Mouse (Mus musculus): ENCODE data around the gene Supt3. TPM values are rescaled to one million over a fixed set of nuclear protein-coding genes. Genes with fewer than 3 reads are reported as not detected.

Gene Supt3
- 25.9 and 27.1 TPM in 2 replicates for polyA plus RNA-seq (2015; fragmentation: Nextera tagmentation; extraction: Ambion mirVana)

DNA sequence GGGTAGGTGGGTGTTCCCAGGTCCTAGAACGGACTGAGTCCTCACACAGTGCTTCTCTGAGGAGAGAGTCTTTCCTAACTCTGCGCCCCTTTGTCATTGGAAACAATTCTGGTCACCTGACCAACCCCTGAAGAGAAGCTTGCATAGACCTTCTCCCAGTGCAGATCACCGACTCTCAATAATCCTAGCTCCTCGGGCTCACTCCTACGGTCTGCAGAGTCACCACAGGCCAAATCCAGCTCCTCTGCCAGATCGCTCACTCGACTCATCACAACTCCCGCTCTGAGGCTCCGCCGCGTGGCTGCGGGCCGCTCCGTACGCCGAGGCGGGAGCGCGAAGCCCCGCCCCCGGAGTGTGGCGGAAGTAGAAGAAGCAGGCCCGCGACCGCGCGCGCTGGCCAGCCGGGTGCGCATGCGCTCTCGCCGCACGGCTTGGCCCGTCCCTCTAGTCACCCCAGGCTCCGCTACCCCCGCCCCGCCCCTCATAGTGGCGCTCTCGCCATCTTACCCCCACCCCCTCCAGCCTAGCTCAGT lies at the start of gene Supt3:
Gene Supt3, plus strand, starts transcription at position 415 of the 533 bp plus-strand sequence.

DNA sequence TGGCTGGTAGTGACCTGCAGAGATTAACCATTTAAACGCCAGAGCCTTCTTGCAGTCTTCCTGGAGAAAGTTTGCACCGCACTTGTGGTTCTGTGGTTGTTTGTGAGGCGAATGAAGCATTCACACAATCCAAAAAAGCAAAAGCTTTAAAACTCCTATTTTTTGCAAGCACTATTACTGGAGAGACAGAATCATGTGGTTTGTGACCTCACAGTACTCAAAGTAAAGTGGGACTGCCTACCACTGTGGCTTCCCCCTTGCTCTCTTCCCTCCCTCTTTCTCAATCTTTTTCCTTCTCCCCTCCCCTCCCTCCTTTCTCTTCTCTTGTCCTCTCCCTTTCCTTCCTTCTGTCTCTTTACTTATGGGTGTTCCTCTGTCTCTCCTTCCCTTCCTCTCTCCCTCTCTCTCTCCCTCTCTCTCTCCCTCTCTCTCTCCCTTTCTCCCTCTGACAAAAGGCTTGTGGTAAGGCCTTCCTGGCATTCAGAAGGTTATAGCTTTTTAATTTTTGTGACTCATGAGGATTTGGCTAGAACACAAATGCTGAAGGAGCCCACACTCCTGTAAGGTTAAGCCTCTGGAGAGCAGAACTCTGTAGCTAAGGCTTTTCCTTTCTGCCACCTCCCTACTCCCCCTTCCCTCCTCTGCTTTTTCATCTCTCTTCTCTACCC lies 37.7 kb downstream of the Supt3 start, which contains the start of gene Runx2:
Gene Runx2, minus strand, starts transcription at position 290 of the 668 bp plus-strand sequence.

Other genes starting within 250 kb of the Supt3 start
- gene Runx2, start 37.6 kb downstream of the Supt3 start, polyA plus RNA-seq (2015; fragmentation: Nextera tagmentation; extraction: Ambion mirVana): 0.98 and 1.5 TPM in 2 replicates